Mouse (Mus musculus) midbrain, embryonic 13.5 days (tissue): ENCODE results near the gene Fam57a. TPM values are rescaled to one million over a fixed set of nuclear protein-coding genes. Genes with fewer than 3 reads are reported as not detected.
"Not testable (repeated sequence)": the region's sequence is repeated elsewhere in the genome, so short reads cannot be mapped to it uniquely, and the experiment has no call there.

Source experiments
- ATAC-seq: fragments of 200-750 bp; cut with Nextera tagmentation; 2 replicates; pipeline ENCODE4 v1.8.0; 2017; ENCODE audit warnings: mild to moderate bottlenecking, moderate TSS enrichment, moderate library complexity
- H3K27ac ChIP-seq: fragments of 300-500 bp; sonication (generic); 2 replicates; pipeline ENCODE4 v1.5.1; 2015; ENCODE audit warnings: inconsistent platforms, mild to moderate bottlenecking, moderate library complexity
- H3K27me3 ChIP-seq: fragments of 300-500 bp; sonication (generic); 2 replicates; pipeline ENCODE4 v1.6.1; 2015; ENCODE audit warnings: mild to moderate bottlenecking, inconsistent platforms
- H3K36me3 ChIP-seq: fragments of 300-500 bp; sonication (generic); 2 replicates; pipeline ENCODE4 v1.6.1; 2015; ENCODE audit warnings: mild to moderate bottlenecking, inconsistent platforms
- H3K4me1 ChIP-seq: fragments of 300-500 bp; sonication (generic); replicated peaks from 2 replicates; pipeline ENCODE4 v1.6.1; 2015; ENCODE audit warnings: inconsistent platforms
- H3K4me2 ChIP-seq: fragments of 300-500 bp; sonication (generic); replicated peaks from 2 replicates; pipeline ENCODE4 v1.6.1; 2015; ENCODE audit warnings: moderate library complexity, mild to moderate bottlenecking, inconsistent platforms
- H3K4me3 ChIP-seq: fragments of 300-500 bp; sonication (generic); replicated peaks from 2 replicates; pipeline ENCODE4 v1.5.1; 2015; ENCODE audit warnings: mild to moderate bottlenecking, inconsistent platforms
- H3K9ac ChIP-seq: fragments of 300-500 bp; sonication (generic); replicated peaks from 2 replicates; pipeline ENCODE4 v1.6.1; 2015; ENCODE audit warnings: mild to moderate bottlenecking, inconsistent platforms
- H3K9me3 ChIP-seq: fragments of 300-500 bp; sonication (generic); 2 replicates; pipeline ENCODE4 v1.6.1; 2016; ENCODE audit warnings: mild to moderate bottlenecking, inconsistent platforms
- WGBS: fragments of 180-500 bp; shearing (Covaris S2); methylation state at CpG from one replicate; pipeline ENCODE4 v1.1.7; 2015; 5-methylcytosine and 5-hydroxymethylcytosine counted together
- polyA plus RNA-seq: library from polyadenylated mRNA; unstranded; fragments of >200 nt; fragmentation: Nextera tagmentation; extraction: Ambion mirVana; gene quantifications from 2 replicates; pipeline ENCODE4 v1.2.1, GENCODE M21; 2015

Fam57a gene
- polyA plus RNA-seq, 1 experiment from 2014 or later, result 22.0 TPM

DNA sequence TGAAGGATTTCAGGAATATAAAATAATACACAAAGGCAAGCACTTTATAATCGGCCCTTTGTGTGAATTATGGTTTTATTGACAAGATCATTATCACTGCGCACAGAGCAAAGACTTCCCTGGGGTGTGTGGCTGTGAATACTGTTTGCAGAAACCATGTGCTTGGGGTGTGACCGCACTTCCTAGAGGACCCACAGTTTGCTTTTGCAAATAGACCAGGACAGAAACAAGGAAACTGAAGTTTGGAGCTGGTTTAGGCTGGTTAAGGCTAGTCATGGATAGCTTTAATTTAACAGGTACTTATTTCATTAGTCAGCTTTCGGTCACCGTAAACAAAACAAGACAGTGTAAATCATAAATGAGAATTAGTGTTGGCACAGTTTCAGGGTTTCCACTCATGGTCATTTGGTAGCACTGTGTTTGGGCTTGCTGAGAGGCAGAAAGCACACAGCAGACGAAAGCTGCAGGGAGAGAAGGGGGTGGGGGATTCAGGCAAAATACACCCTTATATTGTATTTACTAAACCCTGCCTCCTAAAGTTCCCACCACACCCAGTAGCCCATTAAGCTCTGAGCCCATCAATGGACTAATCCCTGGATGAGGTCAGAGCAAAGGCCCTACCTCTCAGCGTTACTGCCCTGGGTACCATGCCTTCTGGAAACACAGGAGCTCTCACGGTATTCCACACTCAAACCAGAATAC is 17.0 kb downstream of the Fam57a start:
- WGBS, result 62% methylated on average over 8 of the region's 8 CpGs
- no peak overlapping the region for H3K4me3 ChIP-seq
- no peak overlapping the region for H3K9ac ChIP-seq
- H3K36me3 ChIP-seq, result no peaks in the 10 kb centered on the region
- 0 out of 2 replicates have a peak, but pooled peaks cover 7% of the 10 kb centered on the region for H3K27me3 ChIP-seq
- ATAC-seq, result no peak
- no peak overlapping the region for H3K27ac ChIP-seq
- no peaks in the 10 kb centered on the region; the same call in none of the 2 replicates for H3K4me1 ChIP-seq
- no peaks in the 10 kb centered on the region for H3K9me3 ChIP-seq
- no peak overlapping the region for H3K4me2 ChIP-seq

DNA sequence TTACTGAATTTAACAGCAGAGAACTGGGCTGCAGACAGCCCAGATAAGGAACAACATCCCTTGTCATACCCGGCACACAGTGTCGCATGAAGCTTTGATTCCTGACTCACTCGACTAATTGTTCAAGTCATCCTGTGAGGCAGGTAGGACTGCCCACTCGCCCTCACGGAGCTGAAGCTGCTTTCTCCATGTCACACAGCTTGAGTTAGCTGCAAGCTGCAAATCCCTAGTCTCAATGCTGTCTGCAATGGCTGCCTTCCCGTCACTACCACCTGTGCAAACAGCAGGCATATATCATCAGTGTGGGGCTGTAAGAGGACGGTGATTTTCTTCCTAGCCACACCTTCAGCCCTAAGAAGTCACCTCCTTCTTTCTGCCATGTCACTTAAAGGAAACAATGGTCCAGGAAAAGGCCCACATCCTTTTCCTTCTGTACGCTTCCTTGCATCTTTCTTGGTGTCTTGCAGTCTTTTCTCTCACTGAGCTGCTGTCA is 17.6 kb downstream of the Fam57a start:
- WGBS, result 51% methylated on average over 8 of the region's 8 CpGs
- Histone ChIP-seq H3K36me3 (no peaks in the 10 kb centered on the region), H3K4me1 (no peaks in the 10 kb centered on the region; the same call in none of the 2 replicates), H3K9me3 (no peaks in the 10 kb centered on the region), H3K27me3 (0 out of 2 replicates have a peak, but pooled peaks cover 7% of the 10 kb centered on the region), H3K4me2 (no peak overlapping the region), H3K4me3 (no peak overlapping the region), H3K27ac (no peak overlapping the region), H3K9ac (0 out of 2 replicates have a peak overlapping the region, but pooled peaks have one; percentile 14)
- no peak for ATAC-seq

DNA sequence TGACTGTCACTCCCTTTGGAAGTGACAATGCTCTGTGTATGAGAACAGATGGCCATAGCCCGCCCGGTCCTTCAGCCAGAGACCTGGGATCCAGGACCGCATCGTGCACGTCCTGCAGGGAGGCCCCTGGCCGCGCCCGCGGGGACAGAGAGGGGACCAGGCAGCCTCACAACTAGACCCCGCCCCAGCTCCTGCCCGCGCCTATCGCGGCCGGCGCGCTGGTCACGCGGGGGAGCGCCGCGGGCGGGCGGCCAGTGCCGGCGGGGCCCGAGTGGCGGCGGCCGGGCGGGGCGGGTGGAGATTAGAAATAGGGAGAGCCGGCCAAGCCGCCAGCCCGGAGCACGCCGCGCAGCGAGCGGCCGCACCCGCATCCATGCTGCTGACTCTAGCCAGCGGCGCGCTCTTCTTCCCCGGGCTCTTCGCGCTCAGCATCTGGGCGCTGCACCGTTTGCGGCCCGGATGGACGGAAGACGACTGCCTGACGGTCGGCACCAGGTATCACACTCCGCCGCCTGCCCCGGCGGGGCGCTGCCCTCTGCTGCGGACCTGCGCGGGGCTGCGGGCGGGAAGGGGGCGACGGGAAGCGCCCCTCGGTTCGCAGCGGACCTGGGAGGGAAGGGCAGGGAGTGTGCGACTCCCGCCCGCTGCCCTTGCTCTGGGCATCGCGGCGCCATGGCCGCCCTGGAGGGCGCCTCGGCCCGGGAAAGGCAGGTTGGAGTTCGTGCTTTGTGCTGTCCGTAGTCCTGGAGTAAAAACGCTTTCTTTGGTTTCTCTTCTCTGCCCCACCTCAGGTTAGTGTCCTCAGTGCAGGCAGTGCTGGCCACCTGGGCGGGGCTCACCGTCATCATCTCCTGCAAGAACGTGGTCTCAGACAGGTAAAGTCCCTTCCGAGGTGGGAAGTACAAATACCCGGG is 22.5 kb downstream of the Fam57a start:
- H3K27me3 ChIP-seq, result 0 out of 2 replicates have a peak, but pooled peaks cover 6% of the 10 kb centered on the region
- under 1% methylated on average over 76 of the region's 90 CpGs for WGBS

DNA sequence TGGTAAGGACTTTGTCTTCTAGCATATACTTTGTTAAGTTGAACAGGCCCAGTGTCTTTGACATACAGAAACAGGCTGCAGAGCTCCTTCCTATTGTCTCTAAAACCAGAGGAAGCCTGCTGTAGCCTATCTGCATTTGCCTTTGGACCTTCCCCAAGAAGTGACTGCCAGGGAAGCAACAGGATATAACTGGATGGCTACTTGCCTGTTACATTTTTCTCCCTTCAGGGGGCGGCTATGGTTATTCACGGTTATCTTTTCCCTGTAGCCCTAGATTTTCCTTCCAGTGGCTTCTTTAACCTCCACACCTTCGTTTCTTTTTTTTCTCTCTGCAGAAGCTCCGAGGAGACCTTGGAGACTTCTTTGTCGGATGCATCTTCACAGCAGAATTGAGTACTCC is 27.3 kb downstream of the Fam57a start:
- Histone ChIP-seq H3K9ac (no peak overlapping the region), H3K4me1 (peaks cover 14% of the 10 kb centered on the region), H3K27ac (no peak overlapping the region), H3K27me3 (no peaks in the 10 kb centered on the region), H3K36me3 (peaks cover 70% of the 10 kb centered on the region), H3K4me3 (no peak overlapping the region), H3K4me2 (no peak overlapping the region), H3K9me3 (no peaks in the 10 kb centered on the region)
- WGBS, result 91% methylated on average over 5 of the region's 5 CpGs
- ATAC-seq, result no peak

More for the DNA sequence above, 22.5 kb downstream of the Fam57a start:
- peaks cover 14% of the 10 kb centered on the region for H3K4me1 ChIP-seq
- peak overlapping the region; percentile 81 for H3K4me2 ChIP-seq
- no peaks in the 10 kb centered on the region for H3K9me3 ChIP-seq
- peak overlapping the region; percentile 97 for H3K9ac ChIP-seq
- peak; percentile 98 for ATAC-seq
- peaks cover 24% of the 10 kb centered on the region for H3K36me3 ChIP-seq
- peak overlapping the region; percentile 87 for H3K27ac ChIP-seq
- H3K4me3 ChIP-seq, result peak overlapping the region; percentile 86

DNA sequence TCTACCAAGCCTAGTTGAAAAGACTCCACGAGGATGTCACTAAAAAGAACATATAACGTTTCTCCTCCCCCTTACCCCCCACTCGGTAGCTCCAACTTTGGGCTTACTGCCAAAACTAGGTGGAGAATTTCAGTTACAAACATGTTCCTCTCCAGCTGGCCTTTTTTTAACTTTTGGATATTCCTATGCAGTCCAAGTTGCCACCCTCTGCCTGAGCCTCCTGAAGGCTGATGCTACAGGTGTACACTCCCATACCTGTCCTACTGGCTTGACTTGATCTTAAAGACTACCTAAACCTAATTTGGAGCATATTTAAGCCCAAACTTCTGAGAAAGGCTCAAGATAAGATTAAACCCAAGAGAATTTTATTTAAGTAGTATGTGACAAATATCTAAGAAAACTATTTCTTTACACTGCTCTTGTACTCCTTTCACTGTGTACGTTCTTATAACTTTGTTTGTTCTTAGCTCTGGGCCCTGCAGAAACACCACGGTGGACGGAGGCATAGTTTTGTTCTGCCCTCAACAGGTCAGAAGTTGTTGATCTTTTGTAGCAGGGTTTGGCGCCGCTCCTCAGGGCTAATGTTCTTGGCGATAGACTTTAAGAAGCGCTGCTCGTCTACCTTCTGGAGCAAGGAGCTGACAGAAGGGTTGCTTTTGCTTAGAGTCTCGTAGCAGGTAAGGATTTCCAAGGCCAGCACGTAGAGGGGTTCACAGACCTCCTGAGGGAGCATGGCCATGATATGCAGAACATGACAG is 30.9 kb downstream of the Fam57a start:
- Histone ChIP-seq H3K9ac (no peak overlapping the region), H3K4me2 (no peak overlapping the region), H3K4me1 (no peaks in the 10 kb centered on the region), H3K27me3 (no peaks in the 10 kb centered on the region), H3K36me3 (peaks cover 86% of the 10 kb centered on the region), H3K4me3 (no peak overlapping the region), H3K9me3 (no peaks in the 10 kb centered on the region), H3K27ac (no peak overlapping the region)
- 94% methylated on average over 13 of the region's 13 CpGs for WGBS
- no peak for ATAC-seq

DNA sequence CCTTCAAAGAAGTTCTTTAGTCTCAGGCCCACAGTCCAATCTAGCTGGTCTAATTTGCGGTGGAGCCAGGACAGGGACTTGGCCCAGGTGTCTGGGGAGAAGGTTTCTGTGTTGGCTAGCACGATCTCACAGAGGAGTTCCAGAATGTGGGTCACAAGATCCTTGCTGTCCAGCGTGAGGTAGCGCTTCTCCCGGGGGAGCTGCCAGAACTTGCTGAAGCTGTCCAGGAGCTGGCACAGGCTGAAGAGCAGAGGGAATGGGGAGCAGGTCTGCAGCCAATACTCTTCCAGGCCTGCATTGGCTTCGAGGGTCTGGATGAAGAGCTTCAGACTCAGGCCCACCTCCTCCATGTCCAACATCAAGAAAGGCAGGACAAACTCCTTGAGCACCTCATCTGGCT is 32.1 kb downstream of the Fam57a start:
- WGBS, result 97% methylated on average over 5 of the region's 6 CpGs
- not testable (repeated sequence) for H3K27me3 ChIP-seq, H3K9me3 ChIP-seq, H3K4me2 ChIP-seq, H3K27ac ChIP-seq, H3K4me3 ChIP-seq, ATAC-seq, H3K9ac ChIP-seq, H3K4me1 ChIP-seq
- peaks cover 74% of the 10 kb centered on the region for H3K36me3 ChIP-seq

DNA sequence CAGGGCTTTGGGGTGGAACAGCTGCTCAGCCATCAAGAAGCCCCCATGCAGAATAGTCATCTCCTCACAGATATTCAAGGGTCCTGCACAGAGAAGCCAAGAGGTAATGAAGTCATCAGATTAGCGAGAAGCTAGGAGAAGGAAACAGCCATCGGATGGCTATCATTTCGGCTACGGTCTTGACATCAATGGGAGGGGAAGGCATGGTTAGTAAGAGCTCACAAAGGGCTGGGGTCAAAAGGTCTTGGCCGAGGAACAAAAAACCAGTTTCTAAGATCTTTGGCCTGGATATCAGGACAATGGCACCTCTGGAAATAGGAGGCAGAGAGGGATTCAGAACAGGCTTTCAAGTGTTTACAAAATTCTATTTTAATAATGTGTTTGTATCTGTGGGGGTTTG is 34.4 kb downstream of the Fam57a start:
- H3K4me3 ChIP-seq, result no peak overlapping the region
- ATAC-seq, result no peak
- 22% methylated on average over 5 of the region's 5 CpGs for WGBS

DNA sequence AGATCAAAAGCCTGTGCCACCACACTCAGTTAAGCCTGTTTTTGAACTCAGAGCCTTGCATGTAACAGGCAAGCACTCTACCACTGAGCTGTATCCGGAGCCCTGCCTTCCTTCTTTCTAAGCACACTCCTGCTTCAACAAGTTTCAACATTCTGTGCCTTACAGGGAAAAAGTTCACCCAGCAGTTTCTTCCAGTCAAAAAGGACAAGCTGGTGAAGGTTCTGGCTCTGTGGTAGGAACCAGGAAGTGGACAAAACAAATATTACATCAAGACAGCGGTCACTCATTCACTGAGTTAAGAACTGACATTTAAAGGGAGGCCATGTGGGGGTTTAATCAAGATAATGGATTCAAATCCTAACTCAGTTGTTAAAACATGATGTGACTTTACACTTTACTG is 35.5 kb downstream of the Fam57a start:
- H3K4me3 ChIP-seq, result no peak overlapping the region
- 96% methylated on average over 2 of the region's 2 CpGs for WGBS
- no peak overlapping the region for H3K4me2 ChIP-seq
- no peaks in the 10 kb centered on the region for H3K9me3 ChIP-seq
- no peaks in the 10 kb centered on the region for H3K27me3 ChIP-seq
- no peak overlapping the region for H3K9ac ChIP-seq
- H3K27ac ChIP-seq, result no peak overlapping the region
- peaks cover 16% of the 10 kb centered on the region for H3K4me1 ChIP-seq
- no peak for ATAC-seq
- peaks cover 47% of the 10 kb centered on the region for H3K36me3 ChIP-seq

More for the DNA sequence above, 34.4 kb downstream of the Fam57a start:
- no peak overlapping the region for H3K27ac ChIP-seq
- H3K4me2 ChIP-seq, result no peak overlapping the region
- H3K4me1 ChIP-seq, result peaks cover 16% of the 10 kb centered on the region
- no peaks in the 10 kb centered on the region for H3K27me3 ChIP-seq
- H3K9me3 ChIP-seq, result no peaks in the 10 kb centered on the region
- no peak overlapping the region for H3K9ac ChIP-seq
- H3K36me3 ChIP-seq, result peaks cover 52% of the 10 kb centered on the region

DNA sequence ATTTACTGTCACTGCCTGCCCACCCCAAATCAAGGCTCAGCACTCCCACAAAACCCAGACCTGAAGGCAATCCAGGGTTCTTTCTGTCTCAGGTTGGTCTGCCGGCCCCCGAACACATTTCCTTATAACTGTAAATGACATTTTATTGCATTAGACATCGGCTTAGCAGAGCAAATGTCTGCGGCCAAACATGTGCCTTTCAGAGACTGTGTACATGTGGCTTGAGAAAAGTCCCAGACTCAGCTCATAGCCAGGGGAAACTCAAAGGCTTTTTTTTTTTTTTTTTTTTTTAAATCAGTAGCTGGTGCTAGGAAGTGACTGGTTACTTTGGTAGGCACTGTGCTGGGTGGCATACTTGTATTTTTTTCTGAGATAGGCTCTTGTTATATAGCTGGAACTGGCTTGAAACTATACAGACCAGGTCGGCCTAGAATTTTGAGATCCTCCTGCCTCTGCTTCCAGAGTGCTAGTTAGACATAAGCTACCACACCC is 36.6 kb downstream of the Fam57a start:
- H3K9me3 ChIP-seq, result no peaks in the 10 kb centered on the region
- H3K4me1 ChIP-seq, result peaks cover 16% of the 10 kb centered on the region
- peaks cover 45% of the 10 kb centered on the region for H3K36me3 ChIP-seq
- H3K4me3 ChIP-seq, result peak overlapping the region; percentile 83
- H3K27ac ChIP-seq, result no peak overlapping the region
- H3K4me2 ChIP-seq, result peak overlapping the region; percentile 81
- WGBS, result 94% methylated on average over 5 of the region's 5 CpGs
- H3K27me3 ChIP-seq, result no peaks in the 10 kb centered on the region
- H3K9ac ChIP-seq, result peak overlapping the region; percentile 93; the same call in 1 of the 2 replicates
- ATAC-seq, result no peak

DNA sequence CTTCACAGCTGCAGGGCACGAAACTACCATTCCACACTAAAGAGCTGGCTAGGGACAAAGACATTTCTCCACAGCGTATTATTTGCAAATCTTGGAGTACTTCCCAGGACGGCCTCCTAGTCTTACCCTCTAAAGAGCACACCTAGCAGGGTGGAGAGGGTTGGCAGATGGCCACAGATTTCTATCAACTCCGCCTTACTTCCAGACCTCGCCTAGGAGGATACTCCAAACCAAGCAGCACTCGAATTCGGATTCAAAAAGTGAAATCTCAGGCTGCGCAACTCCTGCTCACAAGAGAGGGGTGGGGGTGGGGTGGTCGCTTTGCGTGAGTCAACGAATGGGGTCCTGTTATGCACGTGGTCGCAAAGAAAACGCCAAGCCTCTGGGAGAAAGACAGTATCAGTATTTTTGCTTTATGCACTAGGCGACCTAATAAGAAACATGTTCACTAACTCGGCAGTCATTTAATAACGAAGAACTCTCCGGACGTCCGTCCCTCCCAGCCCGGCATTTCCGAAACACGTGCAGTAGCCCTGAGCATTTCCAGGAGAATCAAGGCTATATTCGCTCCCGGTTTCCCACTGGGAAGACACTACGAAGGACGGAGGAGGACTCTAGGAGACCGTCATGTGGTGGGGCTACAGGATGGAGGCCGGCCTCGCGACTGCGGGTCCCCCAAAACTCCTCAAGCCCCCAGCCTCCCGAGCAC is 37.4 kb downstream of the Fam57a start:
- 2% methylated on average over 33 of the region's 33 CpGs for WGBS
- peaks cover 47% of the 10 kb centered on the region for H3K36me3 ChIP-seq
- peak overlapping the region; percentile 93 for H3K9ac ChIP-seq
- peaks cover 16% of the 10 kb centered on the region for H3K4me1 ChIP-seq
- ATAC-seq, result peak; percentile 0; the same call in 1 of the 2 replicates
- no peaks in the 10 kb centered on the region for H3K27me3 ChIP-seq
- H3K4me3 ChIP-seq, result peak overlapping the region; percentile 83
- H3K27ac ChIP-seq, result peak overlapping the region; percentile 90
- H3K4me2 ChIP-seq, result peak overlapping the region; percentile 81
- H3K9me3 ChIP-seq, result no peaks in the 10 kb centered on the region

DNA sequence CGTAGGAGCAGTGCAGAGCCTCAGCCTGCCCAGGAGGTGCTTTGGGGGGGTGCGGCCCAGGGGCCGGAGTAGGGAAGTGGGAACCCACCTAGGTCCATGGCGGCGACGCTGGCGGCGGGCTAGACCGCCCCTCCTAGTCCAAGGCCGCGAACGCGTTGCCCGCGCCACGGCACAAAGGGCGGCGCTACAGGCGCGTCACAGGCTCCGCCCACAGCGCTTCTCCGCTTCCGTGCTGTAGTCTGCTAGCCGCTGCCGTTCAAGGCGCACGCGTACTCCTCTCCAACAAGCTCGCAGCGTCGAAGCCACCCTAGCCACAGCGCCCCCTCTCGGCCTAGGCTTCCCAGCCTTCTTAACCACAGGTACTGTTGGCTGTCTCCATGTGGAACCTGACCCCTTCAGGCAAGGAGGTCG is 37.9 kb downstream of the Fam57a start, which contains the start of the genes Dbil5 and Gemin4:
Dbil5 (plus strand) TSS at position 219 of the 411 bp plus-strand sequence.
Gemin4 (minus strand) TSS at position 275 of the 411 bp plus-strand sequence.
- under 1% methylated on average over 30 of the region's 35 CpGs for WGBS
- Histone ChIP-seq H3K4me1 (peaks cover 16% of the 10 kb centered on the region), H3K4me3 (peak within 1 kb of the TSS; percentile 83), H3K36me3 (peaks cover 45% of the 10 kb centered on the region), H3K9me3 (no peaks in the 10 kb centered on the region), H3K27ac (peak within 1 kb of the TSS; percentile 90), H3K9ac (peak within 1 kb of the TSS; percentile 93), H3K4me2 (peak within 1 kb of the TSS; percentile 81), H3K27me3 (no peaks in the 10 kb centered on the region)
- peak; percentile 98 for ATAC-seq
